Mouse (Mus musculus): ENCODE measurements at regions not wholly inside any gene's neighbourhood (a gene's known extent, or its start where the extent isn't known, plus 50 kb on each side); places are given as distances from the start of the nearest gene placed in this dataset.
A peak's percentile ranks its signal among the peaks of the same experiment; 100 is the strongest.

GRCm38 (mm10) chr10:122194139-122194538 lies 97.0 kb upstream of the Rxylt1 start:
- DNase-seq (ENCODE audit: low read depth, low spot score): no peak

GRCm38 (mm10) chr10:122193343-122193742 lies 96.2 kb upstream of the Rxylt1 start:
- peak; percentile 74 for DNase-seq (ENCODE audit: low read depth, low spot score)

- peak; percentile 39 for DNase-seq (ENCODE audit: low read depth, low spot score)
Observed at GRCm38 (mm10) chr10:122185152-122185745, 88.1 kb upstream of the Rxylt1 start.

- DNase-seq (ENCODE audit: low read depth, low spot score): no peak
Observed at GRCm38 (mm10) chr10:122183025-122183424, 85.9 kb upstream of the Rxylt1 start.

DNA sequence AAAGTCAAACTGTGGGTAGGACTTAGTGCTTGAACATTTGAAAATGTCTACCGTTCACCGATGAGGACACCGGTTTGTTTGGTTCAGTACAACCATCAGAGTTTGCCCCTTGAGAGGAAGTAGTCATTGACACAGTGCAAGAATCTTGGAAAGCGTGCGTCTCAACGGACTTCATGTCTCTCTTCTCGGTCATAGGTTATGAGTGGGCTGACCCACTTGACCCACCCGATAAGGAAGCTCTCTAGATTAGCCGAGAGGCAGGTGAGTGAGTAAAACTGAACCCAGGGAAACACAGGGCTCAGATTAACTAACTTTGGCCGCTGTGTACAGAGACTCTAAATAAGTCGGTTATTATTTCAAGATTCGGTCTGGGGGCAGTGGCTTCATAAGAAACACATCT lies 51.9 kb upstream of the Rxylt1 start:
- DNase-seq (ENCODE audit: low read depth, low spot score): no peak

DNA sequence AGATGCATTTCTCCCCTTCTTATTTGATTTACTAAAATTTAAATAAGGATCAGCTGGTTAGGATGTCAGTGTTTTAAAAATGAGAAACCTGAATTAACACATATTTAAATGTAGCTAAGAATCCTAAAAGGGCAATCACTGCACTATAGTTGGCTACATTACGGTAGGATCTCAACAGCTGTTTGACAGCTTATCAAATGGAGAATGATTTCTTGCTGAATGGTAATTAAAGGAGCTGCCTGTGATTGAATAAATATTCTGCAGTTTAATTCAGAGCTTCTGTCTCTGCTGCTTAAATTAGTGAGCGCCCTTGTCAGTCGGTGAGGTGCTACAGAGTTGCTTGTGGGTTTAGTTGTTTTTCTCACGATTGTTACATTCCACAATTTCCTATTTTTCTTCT lies 51.4 kb upstream of the Rxylt1 start:
- DNase-seq (ENCODE audit: low read depth, low spot score): no peak
